Mouse (Mus musculus) v-Abl transformed pro-B cells (cell line): ENCODE measurements at regions not wholly inside any gene's neighbourhood (a gene's known extent, or its start where the extent isn't known, plus 50 kb on each side); places are given as distances from the start of the nearest gene placed in this dataset.

Experiments
- in situ Hi-C, 2 experiments: fragments of 400-800 bp; cut with MboI; formaldehyde crosslinking; loops; one replicate each; pipeline ENCODE4 v1.15.1; 2025; ENCODE audit not compliant: unreplicated experiment in 2 of 2

GRCm38 (mm10) chr6:52368734-52369412 lies 55.6 kb downstream of the Evx1 start:
- in situ Hi-C loops = no loop called here

GRCm38 (mm10) chr6:52370806-52371360 lies 57.6 kb downstream of the Evx1 start:
- in situ Hi-C loops = no loop called here

GRCm38 (mm10) chr6:52379146-52379545 lies 65.8 kb downstream of the Evx1 start:
- in situ Hi-C loops = no loop called here

GRCm38 (mm10) chr6:52379588-52379987 lies 66.3 kb downstream of the Evx1 start:
- in situ Hi-C loops = no loop called here

- in situ Hi-C loops = no loop called here
Observed at GRCm38 (mm10) chr6:52385044-52385443, 71.7 kb downstream of the Evx1 start.

- in situ Hi-C loops = no loop called here
Observed at GRCm38 (mm10) chr6:52401404-52401803, 88.1 kb downstream of the Evx1 start.

GRCm38 (mm10) chr6:52409991-52410390 lies 96.7 kb downstream of the Evx1 start:
- in situ Hi-C loops = no loop called here

GRCm38 (mm10) chr6:52410711-52411110 lies 97.4 kb downstream of the Evx1 start:
- in situ Hi-C loops = no loop called here

- in situ Hi-C loops = no loop called here
Observed at GRCm38 (mm10) chr6:52411302-52411701, 98.0 kb downstream of the Evx1 start.

GRCm38 (mm10) chr6:52413639-52414038 lies 100.3 kb downstream of the Evx1 start:
- in situ Hi-C loops = no loop called here

- in situ Hi-C loops = no loop called here
Observed at GRCm38 (mm10) chr6:52415341-52415946, 102.1 kb downstream of the Evx1 start.

- in situ Hi-C loops = no loop called here
Observed at GRCm38 (mm10) chr6:52416491-52416890, 103.2 kb downstream of the Evx1 start.

GRCm38 (mm10) chr6:52417439-52418124 lies 104.3 kb downstream of the Evx1 start:
- in situ Hi-C loops = no loop called here

GRCm38 (mm10) chr6:52418451-52419170 lies 105.3 kb downstream of the Evx1 start:
- in situ Hi-C loops = no loop called here

- in situ Hi-C loops = no loop called here
Observed at GRCm38 (mm10) chr6:52420276-52420970, 107.1 kb downstream of the Evx1 start.

- in situ Hi-C loops = no loop called here
Observed at GRCm38 (mm10) chr6:52421771-52422170, 108.5 kb downstream of the Evx1 start.

- in situ Hi-C loops = no loop called here
Observed at GRCm38 (mm10) chr6:52422686-52423085, 109.4 kb downstream of the Evx1 start.

- in situ Hi-C loops = no loop called here
Observed at GRCm38 (mm10) chr6:52423581-52424107, 110.3 kb downstream of the Evx1 start.

GRCm38 (mm10) chr6:52424440-52424839 lies 111.1 kb downstream of the Evx1 start:
- in situ Hi-C loops = no loop called here

GRCm38 (mm10) chr6:52425082-52425481 lies 111.8 kb downstream of the Evx1 start:
- in situ Hi-C loops = no loop called here
